Mouse (Mus musculus) ovary, postnatal 36 days (tissue): ENCODE results near the gene Gstp1.

Experiments used
- DNase-seq: peaks from one replicate; pipeline ENCODE4 v3.0.0; 2022; ENCODE audit warnings: low spot score, mixed read lengths

Gene Gstp1

DNA sequence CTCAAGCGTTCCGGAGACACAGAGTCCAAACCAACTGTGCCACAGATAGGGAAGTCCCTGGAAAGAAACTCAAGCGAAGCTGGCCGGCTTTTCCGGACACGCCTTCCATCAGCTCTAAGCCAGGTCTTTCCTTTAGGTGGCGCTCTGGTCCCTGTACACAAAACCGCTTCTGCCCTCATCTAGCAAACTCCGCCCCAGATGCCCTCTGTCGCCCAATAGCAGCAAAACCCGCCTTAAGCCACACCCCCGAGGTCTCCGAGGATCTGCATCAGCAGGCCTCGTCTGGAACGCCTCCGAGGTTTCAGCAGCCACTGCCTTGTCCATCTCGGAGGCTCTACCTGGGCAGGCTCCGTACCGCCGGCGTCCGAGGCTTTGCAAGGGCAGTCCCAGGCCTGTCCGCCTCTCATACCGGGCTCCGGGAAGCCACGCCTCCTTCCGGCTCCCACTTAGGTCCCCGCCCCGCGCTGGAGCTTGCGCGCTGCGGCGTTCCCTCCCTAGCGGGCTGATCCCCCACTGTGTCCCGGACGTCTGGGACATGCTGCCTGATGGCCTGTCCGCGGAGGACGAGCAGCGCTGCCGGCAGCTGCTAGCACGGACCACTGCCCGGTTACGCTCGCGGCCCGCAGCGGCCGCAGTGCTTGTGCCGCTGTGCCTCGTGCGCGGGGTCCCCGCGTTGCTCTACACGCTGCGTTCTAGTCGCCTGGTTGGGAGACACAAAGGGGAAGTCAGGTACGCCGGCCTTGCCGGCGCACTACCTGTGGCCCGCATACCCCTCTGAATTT lies 37.5 kb downstream of the Gstp1 start, which contains the start of the genes Nudt8 and Gm49405:
Gene Nudt8, plus strand, starts transcription at position 462 of the 782 bp plus-strand sequence.
Gene Gm49405, plus strand, starts transcription at position 508 of the 782 bp plus-strand sequence.
- peak; percentile 92 for DNase-seq

DNA sequence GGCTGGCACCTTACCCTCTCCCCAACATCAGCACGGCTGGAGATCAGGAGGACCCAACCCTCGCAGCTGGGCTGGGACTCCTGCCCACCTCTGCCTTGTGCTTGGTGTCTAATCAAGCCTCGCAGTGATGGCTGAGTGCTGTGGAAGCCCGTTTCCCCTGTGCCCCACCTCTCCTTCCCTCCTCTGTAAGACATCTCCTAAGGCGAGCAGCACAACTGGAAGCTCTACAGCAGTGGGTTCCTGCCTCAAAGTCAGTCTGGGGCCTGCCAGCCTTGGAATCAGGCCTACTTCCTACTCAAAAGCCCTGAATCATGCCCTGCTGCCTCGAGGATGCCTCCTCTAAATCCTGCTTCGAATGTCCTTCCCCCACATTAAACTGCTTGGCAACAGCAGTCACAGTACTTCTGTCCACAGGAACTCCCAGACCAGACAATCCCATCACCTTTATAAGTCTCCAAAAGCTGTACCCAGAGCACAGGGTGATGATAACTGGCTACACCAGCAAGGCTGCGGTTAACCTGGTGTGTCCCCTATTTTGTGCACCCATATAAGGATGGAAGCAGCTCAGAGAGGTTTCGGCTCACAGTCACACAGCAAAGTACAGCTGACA lies 38.6 kb downstream of the Gstp1 start:
- no peak for DNase-seq

DNA sequence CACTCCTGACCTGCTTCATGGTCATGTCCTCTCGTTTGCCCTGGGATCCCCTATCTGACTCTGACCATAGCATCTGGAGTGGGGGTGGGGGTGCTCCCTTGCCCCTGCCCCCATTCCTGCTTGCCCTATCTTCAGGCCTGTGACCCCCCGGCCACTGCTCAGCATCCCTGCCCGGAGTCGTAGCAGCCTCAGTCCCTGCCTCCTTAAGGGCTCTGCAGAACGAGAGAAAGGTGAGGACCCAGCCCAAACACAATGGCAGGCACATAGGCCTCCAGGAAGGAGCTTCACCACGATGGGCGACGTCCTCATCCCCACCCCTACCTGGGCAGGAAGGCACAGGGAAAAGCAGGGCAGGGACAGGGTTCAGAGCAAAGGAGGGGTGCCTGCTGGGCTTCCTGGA lies 39.5 kb downstream of the Gstp1 start:
- no peak for DNase-seq

DNA sequence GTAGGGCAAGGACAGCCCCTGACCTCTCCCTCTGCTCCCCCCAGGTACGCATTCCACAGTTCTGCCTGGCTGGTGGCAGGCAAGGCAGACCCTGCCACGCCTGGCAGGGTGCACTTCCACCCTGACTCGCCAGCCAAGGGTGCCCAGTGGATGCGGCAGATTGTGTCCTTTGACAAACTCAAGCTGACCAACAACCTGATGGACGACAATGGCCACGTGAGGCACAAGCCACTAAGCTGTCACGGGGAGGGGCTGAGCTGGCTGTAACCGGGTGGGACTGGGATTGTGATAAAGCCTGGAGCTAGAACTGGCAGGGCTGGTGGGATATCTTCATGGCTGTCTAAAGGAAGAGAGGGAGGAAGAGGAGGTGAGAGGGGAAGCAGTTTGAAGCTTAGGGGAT lies 40.6 kb downstream of the Gstp1 start:
- no peak for DNase-seq

DNA sequence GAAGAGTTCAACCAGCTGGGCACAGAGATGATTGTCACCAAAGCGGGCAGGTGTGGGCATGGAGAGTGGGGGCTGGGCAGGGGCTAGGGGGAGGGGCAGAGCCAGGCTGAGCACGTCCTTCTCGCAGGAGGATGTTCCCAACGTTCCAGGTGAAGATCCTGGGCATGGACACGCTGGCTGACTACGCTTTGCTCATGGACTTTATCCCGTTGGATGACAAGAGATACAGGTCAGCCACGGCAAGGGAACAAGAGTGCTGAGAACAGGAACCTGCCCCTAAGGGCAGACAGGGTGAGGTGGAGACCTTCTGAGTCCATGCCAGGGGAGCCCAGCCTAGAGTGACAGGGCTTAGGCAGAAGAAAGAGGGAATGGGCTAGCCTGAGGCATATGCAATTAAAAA lies 41.0 kb downstream of the Gstp1 start:
- no peak for DNase-seq

DNA sequence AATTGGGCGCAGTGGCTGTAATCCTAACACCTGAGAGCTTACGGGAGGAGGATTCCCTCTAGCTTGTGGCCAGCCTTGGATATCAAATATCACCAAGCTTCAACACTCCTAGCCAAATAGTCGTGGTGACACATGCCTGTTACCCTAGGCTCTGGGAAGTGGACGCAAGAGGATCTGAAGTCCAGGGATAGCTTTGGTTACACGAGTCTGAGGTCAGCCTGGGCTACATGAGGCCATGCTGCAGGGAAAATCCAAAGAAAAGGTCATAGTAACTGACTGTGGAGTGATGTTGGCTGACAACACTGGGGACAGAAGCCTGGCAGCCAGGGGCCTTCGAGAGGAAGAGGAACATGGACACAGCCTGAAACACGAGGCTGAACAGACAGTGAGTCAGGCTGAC lies 41.7 kb downstream of the Gstp1 start:
- no peak for DNase-seq

DNA sequence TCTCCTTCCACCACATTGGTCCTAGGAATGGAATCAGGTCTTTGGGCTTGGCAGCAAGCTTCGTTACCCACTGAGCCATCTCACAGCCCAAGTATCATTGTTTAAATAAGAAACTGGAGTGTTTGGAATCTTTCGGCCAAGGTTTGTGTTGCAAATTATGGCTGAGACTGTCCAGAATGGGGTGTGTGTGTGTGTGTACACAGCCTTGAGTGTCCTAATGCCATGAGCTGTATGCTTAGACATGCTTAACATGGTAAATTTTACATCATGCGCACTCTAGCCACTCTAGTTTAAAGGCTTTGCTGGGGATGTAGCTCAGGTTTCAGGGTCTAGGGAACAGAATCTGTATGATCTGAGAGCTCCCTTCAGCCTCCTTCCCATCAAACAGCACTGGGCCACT lies 42.3 kb downstream of the Gstp1 start:
- DNase-seq, result no peak

DNA sequence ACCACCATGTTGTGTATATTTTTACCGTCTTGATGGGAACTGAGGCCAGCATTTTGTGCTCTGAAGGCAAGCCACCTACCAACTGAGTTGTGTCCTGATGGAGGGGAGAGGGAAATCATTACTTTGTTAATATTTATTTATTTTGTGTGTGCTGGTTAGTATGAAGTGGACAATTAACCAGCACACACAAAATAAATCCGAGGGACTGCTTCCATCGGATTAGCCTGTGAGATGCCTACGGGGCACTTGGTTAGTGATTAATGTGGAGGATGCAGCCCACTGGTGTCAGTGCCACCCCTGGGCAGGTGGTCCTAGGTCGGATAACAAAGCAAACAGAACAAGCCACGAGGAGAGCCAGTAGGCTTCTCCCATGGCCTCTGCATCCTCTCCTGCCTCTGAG lies 42.9 kb downstream of the Gstp1 start:
- no peak for DNase-seq

DNA sequence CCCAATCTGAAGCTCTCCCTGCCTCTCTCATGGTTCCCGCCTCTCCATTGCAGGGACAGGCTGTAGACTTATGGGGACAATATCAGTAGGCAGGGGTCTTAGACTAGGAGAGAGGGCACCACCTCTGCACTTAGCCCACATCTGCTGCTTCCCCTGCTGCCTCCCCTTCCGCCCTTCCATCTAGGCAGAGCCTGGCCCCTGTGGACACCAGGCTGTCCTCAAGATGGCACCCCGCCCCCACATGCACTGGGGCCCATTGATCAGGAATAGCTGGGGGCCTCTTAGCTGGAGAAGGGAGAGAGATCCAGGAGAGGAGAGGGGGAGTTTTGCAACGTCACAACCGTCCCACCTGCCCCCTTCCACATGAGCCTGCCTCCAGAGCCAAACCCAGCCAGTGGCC lies 45.4 kb downstream of the Gstp1 start, which contains the start of gene Tbx10:
Gene Tbx10, plus strand, starts transcription at position 337 of the 400 bp plus-strand sequence.
- no peak for DNase-seq

DNA sequence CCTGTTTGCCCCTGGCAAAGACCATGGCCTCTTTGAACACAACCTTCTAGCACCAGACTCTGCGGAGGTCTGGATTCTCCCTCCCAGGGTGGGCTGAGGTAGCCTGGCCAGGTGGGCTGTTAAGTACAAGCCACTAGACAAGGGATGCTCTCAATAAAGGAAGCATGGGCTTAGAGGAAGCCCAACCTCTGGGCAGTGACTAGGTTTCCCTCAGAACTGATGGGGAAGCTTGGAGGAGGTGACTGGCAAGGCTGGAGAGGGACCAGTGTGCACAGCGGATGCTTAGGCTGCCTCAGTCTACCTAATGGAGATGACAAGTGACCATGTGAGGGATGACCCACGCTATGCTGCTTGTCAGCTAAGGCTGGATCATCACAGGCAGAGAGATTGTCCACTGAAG lies 45.8 kb downstream of the Gstp1 start:
- no peak for DNase-seq

DNA sequence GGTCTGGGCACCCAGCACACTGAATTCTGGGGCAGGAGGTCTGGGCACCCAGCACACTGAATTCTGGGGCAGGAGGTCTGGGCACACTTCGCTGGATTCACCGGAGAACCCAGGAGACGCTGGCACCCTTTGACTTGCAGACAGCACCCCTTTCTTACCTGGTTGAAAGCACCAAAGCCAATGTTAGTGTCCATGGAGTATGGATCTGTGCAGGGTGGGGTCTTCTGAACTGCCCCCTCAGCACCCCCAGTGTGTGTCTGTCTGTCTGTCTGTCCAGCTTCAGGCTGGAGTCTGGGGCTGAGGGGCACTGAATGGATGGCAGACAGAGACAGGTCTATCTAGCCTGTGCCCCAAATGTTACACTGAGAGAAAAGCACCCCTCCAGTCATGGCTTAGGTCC lies 46.2 kb downstream of the Gstp1 start:
- no peak for DNase-seq

DNA sequence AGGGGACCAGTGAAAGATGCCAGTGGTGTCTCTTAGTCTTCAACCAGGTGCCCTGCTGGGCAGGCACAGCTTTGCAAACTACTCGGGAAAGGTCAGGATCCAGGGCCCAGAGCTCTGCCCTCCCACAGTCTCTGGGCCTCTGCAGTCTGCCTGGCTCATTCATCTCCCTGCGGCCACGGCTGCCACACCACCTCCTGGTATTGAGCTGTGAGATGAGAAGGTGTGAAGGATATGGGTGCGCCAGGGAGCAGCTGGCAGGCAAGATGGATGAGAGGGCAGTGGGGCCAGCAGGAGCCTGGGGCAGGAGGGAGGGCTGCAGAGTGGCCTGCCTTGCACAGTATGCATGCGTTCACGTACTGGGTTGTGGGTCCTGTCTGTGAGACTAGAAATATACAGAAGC lies 47.0 kb downstream of the Gstp1 start:
- no peak for DNase-seq

DNA sequence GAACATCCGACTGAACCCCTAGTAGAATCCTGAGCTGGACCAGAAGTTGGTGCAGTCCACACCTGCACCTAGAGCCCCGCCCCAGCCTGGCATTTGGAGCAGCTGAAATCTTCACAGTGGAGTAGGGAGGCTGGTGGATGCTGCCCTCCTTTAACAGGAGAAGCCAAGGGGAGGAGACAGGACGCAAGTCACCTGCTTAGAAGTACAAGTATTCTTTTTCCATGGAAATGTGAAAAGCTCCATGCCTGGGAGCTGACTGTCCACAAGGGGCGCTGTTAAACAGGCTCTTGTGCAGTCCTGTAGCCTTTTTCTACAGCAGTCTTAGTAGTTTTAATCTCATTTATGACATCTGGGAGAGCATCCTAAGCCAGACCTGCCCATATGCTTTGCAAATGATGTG lies 49.0 kb downstream of the Gstp1 start:
- DNase-seq, result no peak

DNA sequence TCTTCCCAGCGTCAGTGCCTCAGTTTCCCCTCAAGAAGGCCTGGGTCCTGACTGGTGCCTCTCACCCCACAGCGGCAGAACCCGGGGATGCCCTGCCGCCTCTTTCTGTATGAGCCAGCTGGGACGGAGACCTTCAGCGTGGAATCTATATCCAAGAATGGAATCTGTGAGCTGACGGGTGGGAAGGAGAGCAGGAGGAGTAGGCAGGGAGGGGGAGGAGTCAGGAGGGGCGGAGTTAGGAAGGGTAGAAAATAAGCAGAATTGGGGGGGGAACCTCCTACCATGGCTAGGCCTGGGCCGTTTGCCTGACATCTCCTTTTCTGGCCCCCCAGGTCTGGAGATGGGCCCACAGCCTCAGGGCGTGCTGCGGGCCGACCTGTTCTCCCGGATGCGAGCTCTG lies 49.7 kb downstream of the Gstp1 start:
- no peak for DNase-seq

DNA sequence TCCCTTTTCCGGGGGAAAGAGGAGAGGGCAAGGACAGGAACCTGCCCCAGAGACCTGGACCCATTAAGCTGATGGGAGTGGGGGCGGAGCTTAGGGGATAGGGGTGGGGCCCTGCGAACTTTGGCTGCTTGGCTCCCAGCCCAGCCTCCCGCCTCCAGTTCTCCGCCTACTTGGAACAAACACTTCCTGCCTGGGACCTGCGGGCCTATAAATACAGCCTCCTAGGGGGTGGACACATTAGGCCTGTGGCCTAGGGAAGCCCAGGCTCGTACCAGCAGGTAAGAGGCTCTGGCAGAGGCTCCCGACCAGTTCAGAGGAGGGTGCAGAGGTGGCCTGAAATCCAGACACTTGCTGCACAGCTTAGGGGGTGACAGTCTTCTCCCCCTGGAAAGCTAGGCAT lies 51.5 kb downstream of the Gstp1 start, which contains the start of gene Acy3:
Gene Acy3, plus strand, starts transcription at position 237 of the 400 bp plus-strand sequence.
- peak; percentile 84 for DNase-seq
